Mouse (Mus musculus): ENCODE measurements at regions not wholly inside any gene's neighbourhood (a gene's known extent, or its start where the extent isn't known, plus 50 kb on each side); places are given as distances from the start of the nearest gene placed in this dataset.

DNA sequence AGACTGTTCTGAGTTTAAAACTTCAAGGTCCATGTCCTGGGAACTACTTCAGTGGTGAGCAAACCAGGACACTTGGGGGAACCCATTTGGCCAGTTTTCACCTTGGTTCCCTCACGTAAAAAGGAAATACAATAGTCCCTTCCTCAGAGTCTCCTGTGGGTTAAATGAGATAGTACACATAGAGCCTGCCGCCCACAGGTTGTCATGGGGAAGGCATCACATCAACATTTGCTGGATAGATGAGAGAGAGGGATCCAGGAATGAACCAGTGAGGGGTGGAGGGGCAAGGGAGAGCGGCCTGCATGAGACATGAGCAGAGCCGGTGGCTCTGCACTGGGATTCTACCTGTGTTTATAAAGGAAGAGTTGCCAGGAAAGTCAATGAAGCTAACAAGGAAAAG, 201.5 kb downstream of the Pten start:
- Histone ChIP-seq H3K36me3 (ENCODE audit: control insufficient read depth, insufficient read depth, low read length, poor library complexity, severe bottlenecking) (no peaks in the 10 kb centered on the region), H3K9ac (ENCODE audit: low read depth, poor library complexity, severe bottlenecking) (no peak overlapping the region), H3K4me1 (ENCODE audit: control insufficient read depth, insufficient read depth, low read length) (peaks cover 15% of the 10 kb centered on the region), H3K9me3 (replicated peaks; ENCODE audit: control insufficient read depth, insufficient read depth, low read length, poor library complexity, severe bottlenecking) (no peaks in the 10 kb centered on the region), H3K4me3 (ENCODE audit: low read depth, low read length) (no peak overlapping the region), H3K27ac (ENCODE audit: insufficient read depth, low read length) (peak overlapping the region; percentile 87; the same call in 1 of the 2 replicates), H3K27me3 (ENCODE audit: control insufficient read depth, insufficient read depth, low read length, poor library complexity, severe bottlenecking) (no peaks in the 10 kb centered on the region)
- TF ChIP-seq EP300 (IDR thresholded peaks at IDR 0.05; ENCODE audit: insufficient read depth, low read depth, low read length) (no peak), CTCF (IDR thresholded peaks at IDR 0.05; ENCODE audit: low read depth, low read length) (no peak)

DNA sequence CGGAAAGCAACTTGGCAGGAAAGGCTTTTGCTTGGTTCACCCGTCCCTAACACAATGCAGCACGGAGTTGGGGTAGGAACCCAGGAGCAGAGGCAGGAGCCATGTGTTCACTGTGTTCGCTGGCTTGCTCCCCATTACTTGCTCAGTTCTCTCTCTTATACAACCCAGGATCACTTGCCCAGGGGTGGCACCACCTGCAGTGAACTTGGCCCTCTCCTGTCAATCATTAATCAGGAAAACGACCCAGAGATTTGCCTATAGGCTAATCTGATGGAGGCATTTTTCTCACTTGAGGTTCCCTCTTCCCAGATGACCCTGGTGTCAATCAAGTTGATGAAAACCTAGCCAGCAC, 202.5 kb downstream of the Pten start:
- no peaks in the 10 kb centered on the region for H3K36me3 ChIP-seq (ENCODE audit: control insufficient read depth, insufficient read depth, low read length, poor library complexity, severe bottlenecking)
- no peak overlapping the region for H3K9ac ChIP-seq (ENCODE audit: low read depth, poor library complexity, severe bottlenecking)
- H3K27me3 ChIP-seq (ENCODE audit: control insufficient read depth, insufficient read depth, low read length, poor library complexity, severe bottlenecking): no peaks in the 10 kb centered on the region
- no peak overlapping the region for H3K4me3 ChIP-seq (ENCODE audit: low read depth, low read length)
- peaks cover 9% of the 10 kb centered on the region for H3K4me1 ChIP-seq (ENCODE audit: control insufficient read depth, insufficient read depth, low read length)
- TF ChIP-seq POLR2A (IDR thresholded peaks at IDR 0.05; ENCODE audit: insufficient read depth, low read length): no peak
- no peak for TF ChIP-seq CTCF (IDR thresholded peaks at IDR 0.05; ENCODE audit: low read depth, low read length)
- TF ChIP-seq EP300 (IDR thresholded peaks at IDR 0.05; ENCODE audit: insufficient read depth, low read depth, low read length): no peak
- no peaks in the 10 kb centered on the region for H3K9me3 ChIP-seq (replicated peaks; ENCODE audit: control insufficient read depth, insufficient read depth, low read length, poor library complexity, severe bottlenecking)
- no peak overlapping the region for H3K27ac ChIP-seq (ENCODE audit: insufficient read depth, low read length)

DNA sequence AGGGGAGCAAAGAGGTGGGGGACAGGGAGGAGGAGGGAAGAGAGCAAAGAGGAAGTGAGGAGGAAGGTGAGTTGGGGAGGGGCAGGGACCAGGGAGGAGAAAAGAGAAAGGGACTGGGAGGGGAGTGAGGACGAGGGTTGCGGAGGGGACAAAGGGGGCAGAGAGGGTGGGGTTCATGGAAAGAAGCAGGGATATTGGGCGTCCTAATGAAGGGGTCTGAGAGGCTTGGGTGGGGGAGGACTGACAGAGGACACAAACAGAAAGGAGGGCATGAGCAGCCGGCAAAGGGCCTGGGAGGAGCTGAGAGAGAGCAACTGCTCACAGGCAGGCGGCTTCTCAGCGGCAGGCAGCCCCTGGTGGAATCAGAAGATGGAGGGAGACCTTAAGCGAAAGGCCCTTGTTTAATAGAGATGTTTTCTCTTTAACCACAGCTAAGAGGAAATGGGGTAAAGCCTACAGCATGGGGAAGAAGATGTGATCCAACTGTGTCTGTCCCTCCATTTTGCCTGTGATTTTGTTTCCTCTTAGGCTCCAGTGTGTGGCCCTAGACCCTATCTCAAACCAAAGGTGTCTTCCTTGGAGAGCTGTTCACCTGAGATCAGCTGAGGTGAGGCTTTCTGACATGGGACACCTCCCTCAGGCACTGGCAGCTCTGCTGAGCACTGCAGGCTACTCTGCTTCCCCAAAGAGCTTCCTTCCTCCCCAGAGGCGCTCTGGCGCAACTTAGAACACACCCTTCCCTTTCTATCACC, 203.1 kb downstream of the Pten start:
- Histone ChIP-seq H3K4me1 (ENCODE audit: control insufficient read depth, insufficient read depth, low read length) (peaks cover 9% of the 10 kb centered on the region), H3K4me3 (ENCODE audit: low read depth, low read length) (no peak overlapping the region), H3K9ac (ENCODE audit: low read depth, poor library complexity, severe bottlenecking) (no peak overlapping the region), H3K36me3 (ENCODE audit: control insufficient read depth, insufficient read depth, low read length, poor library complexity, severe bottlenecking) (no peaks in the 10 kb centered on the region), H3K27me3 (ENCODE audit: control insufficient read depth, insufficient read depth, low read length, poor library complexity, severe bottlenecking) (no peaks in the 10 kb centered on the region), H3K27ac (ENCODE audit: insufficient read depth, low read length) (peak overlapping the region; percentile 44; the same call in 1 of the 2 replicates), H3K9me3 (replicated peaks; ENCODE audit: control insufficient read depth, insufficient read depth, low read length, poor library complexity, severe bottlenecking) (no peaks in the 10 kb centered on the region)
- TF ChIP-seq EP300 (IDR thresholded peaks at IDR 0.05; ENCODE audit: insufficient read depth, low read depth, low read length) (peak; percentile 66), CTCF (IDR thresholded peaks at IDR 0.05; ENCODE audit: low read depth, low read length) (no peak)

DNA sequence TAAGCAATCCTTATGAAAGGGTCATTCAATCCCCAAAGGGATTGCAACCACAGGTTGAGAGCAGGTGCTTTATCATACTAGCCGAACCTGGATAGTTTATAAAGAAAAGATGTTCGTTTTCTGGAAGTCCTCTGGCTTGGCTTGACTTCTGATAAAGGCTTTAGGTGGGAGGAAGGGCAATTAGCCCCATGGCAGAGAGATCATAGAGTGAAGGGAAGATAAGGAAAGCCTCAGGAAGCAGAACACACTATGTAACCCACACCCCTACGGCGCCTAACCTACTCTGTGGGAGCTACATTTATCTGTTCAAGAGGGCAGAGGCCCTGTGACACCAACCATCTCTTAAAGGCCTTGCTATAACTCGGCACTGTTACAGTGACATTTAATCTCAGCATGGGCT, 204.2 kb downstream of the Pten start:
- TF ChIP-seq CTCF (IDR thresholded peaks at IDR 0.05; ENCODE audit: low read depth, low read length) (no peak), POLR2A (IDR thresholded peaks at IDR 0.05; ENCODE audit: insufficient read depth, low read length) (no peak)
- Histone ChIP-seq H3K4me3 (ENCODE audit: low read depth, low read length) (no peak overlapping the region), H3K9me3 (replicated peaks; ENCODE audit: control insufficient read depth, insufficient read depth, low read length, poor library complexity, severe bottlenecking) (no peaks in the 10 kb centered on the region), H3K27me3 (ENCODE audit: control insufficient read depth, insufficient read depth, low read length, poor library complexity, severe bottlenecking) (no peaks in the 10 kb centered on the region), H3K9ac (ENCODE audit: low read depth, poor library complexity, severe bottlenecking) (no peak overlapping the region), H3K27ac (ENCODE audit: insufficient read depth, low read length) (no peak overlapping the region), H3K4me1 (ENCODE audit: control insufficient read depth, insufficient read depth, low read length) (peaks cover 9% of the 10 kb centered on the region), H3K36me3 (ENCODE audit: control insufficient read depth, insufficient read depth, low read length, poor library complexity, severe bottlenecking) (no peaks in the 10 kb centered on the region)

DNA sequence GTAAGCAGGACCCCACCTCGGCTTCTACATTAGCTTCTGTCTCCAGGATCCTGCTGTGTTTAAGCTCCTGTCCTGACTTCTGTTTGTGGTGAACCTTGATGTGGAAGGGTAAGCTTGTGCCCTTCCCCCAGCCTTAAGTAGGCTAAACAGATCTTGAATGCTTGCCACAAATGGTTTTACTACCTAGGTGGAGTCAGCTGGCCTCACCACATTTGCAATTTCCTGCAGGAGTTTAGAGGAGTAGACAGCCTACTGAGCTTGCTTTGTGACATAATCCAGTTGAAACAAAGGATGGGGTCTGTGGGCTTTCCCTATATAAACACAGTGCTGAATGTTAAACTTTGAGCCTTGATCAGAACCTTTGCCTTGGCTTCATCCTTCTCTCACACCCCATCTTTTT, 206.7 kb downstream of the Pten start:
- H3K4me1 ChIP-seq (ENCODE audit: control insufficient read depth, insufficient read depth, low read length): peaks cover 6% of the 10 kb centered on the region
- no peak for TF ChIP-seq EP300 (IDR thresholded peaks at IDR 0.05; ENCODE audit: insufficient read depth, low read depth, low read length)
- no peak for TF ChIP-seq POLR2A (IDR thresholded peaks at IDR 0.05; ENCODE audit: insufficient read depth, low read length)
- no peak for TF ChIP-seq CTCF (IDR thresholded peaks at IDR 0.05; ENCODE audit: low read depth, low read length)
- no peak overlapping the region for H3K9ac ChIP-seq (ENCODE audit: low read depth, poor library complexity, severe bottlenecking)
- no peaks in the 10 kb centered on the region for H3K9me3 ChIP-seq (replicated peaks; ENCODE audit: control insufficient read depth, insufficient read depth, low read length, poor library complexity, severe bottlenecking)
- no peak overlapping the region for H3K4me3 ChIP-seq (ENCODE audit: low read depth, low read length)
- H3K27ac ChIP-seq (ENCODE audit: insufficient read depth, low read length): peak overlapping the region; percentile 58
- H3K36me3 ChIP-seq (ENCODE audit: control insufficient read depth, insufficient read depth, low read length, poor library complexity, severe bottlenecking): no peaks in the 10 kb centered on the region
- H3K27me3 ChIP-seq (ENCODE audit: control insufficient read depth, insufficient read depth, low read length, poor library complexity, severe bottlenecking): no peaks in the 10 kb centered on the region

- no peaks in the 10 kb centered on the region for H3K27me3 ChIP-seq (ENCODE audit: control insufficient read depth, insufficient read depth, low read length, poor library complexity, severe bottlenecking)
- H3K36me3 ChIP-seq (ENCODE audit: control insufficient read depth, insufficient read depth, low read length, poor library complexity, severe bottlenecking): no peaks in the 10 kb centered on the region
Observed at GRCm38 (mm10) chr19:32965488-32965887, 208.2 kb downstream of the Pten start.

More at GRCm38 (mm10) chr19:32965488-32965887, 208.2 kb downstream of the Pten start:
- TF ChIP-seq CTCF (IDR thresholded peaks at IDR 0.05; ENCODE audit: low read depth, low read length) (no peak), POLR2A (IDR thresholded peaks at IDR 0.05; ENCODE audit: insufficient read depth, low read length) (no peak), EP300 (IDR thresholded peaks at IDR 0.05; ENCODE audit: insufficient read depth, low read depth, low read length) (no peak)
- Histone ChIP-seq H3K27ac (ENCODE audit: insufficient read depth, low read length) (no peak overlapping the region), H3K4me1 (ENCODE audit: control insufficient read depth, insufficient read depth, low read length) (peaks cover 2% of the 10 kb centered on the region), H3K4me3 (ENCODE audit: low read depth, low read length) (no peak overlapping the region), H3K9ac (ENCODE audit: low read depth, poor library complexity, severe bottlenecking) (no peak overlapping the region), H3K9me3 (replicated peaks; ENCODE audit: control insufficient read depth, insufficient read depth, low read length, poor library complexity, severe bottlenecking) (no peaks in the 10 kb centered on the region)

All from ES-Bruce4 (cell line).